Mouse (Mus musculus): Measurements from ENCODE around the gene Cd6.

Gene Cd6

DNA sequence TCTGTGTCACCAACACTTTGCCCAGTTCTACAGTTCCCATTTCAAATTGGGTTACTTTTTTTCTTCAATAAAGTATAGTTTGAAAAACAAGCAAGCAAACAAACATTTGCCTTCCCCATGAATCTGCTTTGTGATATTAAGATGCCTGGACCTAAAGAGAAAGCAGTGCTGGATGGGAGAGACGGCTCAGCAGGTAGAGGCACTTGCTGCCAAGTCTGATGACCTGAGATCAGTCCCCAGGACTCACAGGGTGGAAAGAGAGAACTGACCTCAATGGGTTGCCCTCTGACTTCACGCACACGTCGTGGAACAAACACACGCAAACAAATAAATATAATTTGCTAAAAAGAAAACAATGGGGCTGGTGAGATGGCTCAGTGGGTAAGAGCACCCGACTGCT, 28.0 kb downstream of the Cd6 start:
- no peak for DNase-seq (ENCODE audit: low read depth)

- DNase-seq (ENCODE audit: low read depth): no peak
These were observed 28.8 kb downstream of the Cd6 start for GRCm38 (mm10) chr19:10801070-10801469.

DNA sequence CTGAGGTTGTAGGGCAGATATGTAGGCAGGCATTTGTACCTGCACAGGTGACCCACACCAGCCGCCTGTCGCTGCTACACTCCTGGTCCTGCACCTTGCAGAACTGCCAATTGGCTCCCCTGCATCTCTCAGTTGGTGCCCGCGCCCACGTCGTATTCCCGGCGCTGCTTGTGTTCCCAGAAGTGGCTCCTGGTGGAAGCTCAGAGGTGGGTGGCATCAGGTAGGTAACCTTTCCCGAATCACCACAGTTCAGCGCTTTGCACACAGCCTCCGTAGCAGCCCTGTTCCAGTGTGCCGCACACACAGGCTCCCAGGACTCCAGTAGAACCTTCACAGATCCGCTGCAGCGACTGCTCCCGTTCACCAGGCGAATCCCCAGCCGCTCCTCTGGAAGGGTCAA, 30.7 kb downstream of the Cd6 start:
- DNase-seq (ENCODE audit: low read depth): no peak

- no peak for DNase-seq (ENCODE audit: low read depth)
These were observed 31.3 kb downstream of the Cd6 start for GRCm38 (mm10) chr19:10798576-10798975.

DNA sequence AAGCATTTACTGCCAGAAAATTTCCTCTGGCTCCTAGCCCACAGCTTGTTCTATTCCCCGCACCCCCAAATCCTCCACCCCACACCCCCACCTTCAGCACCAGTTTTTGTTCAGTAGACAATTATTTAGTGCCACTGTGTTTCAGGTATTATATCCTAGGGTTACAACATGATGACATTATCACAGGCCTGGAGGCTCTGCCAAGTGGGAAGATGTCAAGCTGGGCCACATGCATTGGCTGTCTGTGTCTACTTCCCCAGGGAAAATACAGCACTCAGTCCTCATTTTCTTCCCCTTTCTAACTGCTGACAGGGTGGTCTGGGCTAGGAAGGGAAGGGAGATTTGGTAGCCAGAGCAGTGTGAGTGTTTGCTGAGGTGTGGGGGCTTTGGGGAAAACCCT, 34.9 kb downstream of the Cd6 start:
- DNase-seq (ENCODE audit: low read depth): no peak

- DNase-seq (ENCODE audit: low read depth): peak; percentile 26
These were observed 36.8 kb downstream of the Cd6 start for GRCm38 (mm10) chr19:10793044-10793443.

DNA sequence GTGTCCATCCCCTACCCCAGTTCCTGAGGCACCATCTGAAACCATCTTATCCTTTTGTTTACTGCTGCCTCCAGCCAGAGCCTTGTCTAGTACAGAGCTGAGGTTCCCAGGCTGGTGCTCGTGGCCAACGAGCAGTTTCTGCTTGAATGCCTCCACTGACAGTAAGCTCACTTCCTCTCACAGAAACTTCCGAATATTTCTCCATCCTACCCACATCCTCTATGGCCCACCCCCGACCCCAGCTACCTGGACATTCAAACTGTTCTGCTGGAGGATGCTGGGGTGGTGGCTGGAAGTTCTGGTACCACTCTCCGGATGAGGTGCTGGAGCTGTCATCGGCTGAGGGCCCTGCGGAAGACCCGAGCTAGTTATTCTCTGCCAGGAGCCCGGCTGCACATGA, 39.5 kb downstream of the Cd6 start:
- no peak for DNase-seq (ENCODE audit: low read depth)

DNA sequence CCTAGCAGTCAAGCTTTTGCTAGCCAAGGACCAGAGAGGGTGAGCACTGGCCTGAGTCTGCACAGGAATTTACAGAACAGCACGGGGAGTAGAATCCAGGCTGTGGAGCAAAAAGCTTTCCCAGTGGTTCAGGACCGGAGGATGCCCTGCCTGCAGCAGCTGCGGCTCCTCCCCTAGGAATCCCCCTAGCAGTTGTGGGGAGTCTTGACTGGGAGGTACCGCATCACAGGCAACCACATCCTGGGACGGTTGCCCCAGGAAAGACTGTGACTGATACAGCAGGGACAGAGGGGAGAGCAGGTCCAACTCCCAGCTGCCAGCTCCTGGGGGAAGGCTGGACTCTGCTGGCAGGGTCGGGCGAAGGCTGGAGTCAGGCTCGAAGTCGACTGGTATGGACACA, 41.6 kb downstream of the Cd6 start:
- DNase-seq (ENCODE audit: low read depth): no peak

- no peak for DNase-seq (ENCODE audit: low read depth)
These were observed 42.5 kb downstream of the Cd6 start for GRCm38 (mm10) chr19:10787406-10787805.

GRCm38 (mm10) chr19:10786753-10787152, 43.1 kb downstream of the Cd6 start:
- DNase-seq (ENCODE audit: low read depth): no peak

GRCm38 (mm10) chr19:10784796-10785459, 44.9 kb downstream of the Cd6 start:
- peak; percentile 45 for DNase-seq (ENCODE audit: low read depth)

- no peak for DNase-seq (ENCODE audit: low read depth)
These were observed 45.8 kb downstream of the Cd6 start for GRCm38 (mm10) chr19:10784061-10784460.

DNA sequence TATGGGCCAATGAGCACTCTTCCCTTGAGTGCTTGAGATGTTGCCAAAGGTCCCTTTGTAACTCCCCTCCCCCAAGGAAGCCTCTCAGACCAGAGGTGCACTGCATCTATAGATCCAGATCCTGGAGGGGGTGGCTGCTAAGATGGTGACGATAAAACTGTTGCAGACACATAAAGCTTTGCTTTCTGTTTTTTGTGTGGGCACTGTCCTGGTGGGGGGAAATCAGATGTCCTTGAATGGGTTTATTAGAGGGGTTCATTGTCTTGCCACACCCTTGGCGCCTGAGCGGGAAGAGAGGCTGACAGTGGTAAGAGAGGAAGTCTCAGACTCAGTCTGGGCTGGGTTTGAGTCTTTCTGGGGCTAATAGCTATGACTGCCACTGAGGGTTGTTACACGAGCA, 46.7 kb downstream of the Cd6 start:
- no peak for DNase-seq (ENCODE audit: low read depth)

DNA sequence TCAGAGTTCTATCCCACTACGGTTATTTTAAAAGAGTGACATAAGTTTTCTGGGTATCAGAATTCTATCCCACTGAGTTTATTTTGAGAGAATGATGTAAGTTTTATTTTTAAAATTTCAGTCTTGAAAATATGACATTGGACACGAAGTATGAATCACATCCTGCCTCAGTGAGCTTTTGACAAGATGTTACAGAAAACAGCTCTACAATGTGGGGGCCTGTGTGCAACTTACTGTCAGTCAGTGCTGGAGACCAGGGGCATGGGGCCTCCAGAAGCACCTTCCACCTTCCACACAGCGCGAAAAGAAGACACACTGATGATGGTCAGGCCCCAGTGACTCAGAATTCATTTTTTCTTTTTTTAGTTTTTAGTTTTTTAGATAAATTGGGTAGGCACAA, 48.2 kb downstream of the Cd6 start:
- DNase-seq (ENCODE audit: low read depth): peak; percentile 62

GRCm38 (mm10) chr19:10776906-10777305, 53.0 kb downstream of the Cd6 start:
- no peak for DNase-seq (ENCODE audit: low read depth)

DNA sequence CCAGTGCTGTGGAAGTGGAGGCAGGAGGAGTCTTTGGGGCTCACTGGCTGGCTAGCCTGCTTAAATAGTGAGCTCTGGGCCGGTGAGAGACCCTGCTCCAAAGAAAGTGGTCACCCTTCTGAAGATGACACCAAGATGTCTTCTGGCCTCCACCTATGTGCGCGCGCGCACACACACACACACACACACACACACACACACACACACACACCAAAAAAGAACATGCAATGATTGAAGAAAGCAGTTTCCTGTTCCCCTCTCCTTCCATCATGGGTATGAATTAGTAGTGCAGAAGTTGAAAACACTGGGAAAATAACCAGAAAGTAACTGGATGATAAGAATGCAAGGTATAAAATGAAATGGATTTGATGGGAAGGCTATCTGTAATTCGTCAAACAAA, 55.7 kb downstream of the Cd6 start:
- DNase-seq (ENCODE audit: low read depth): no peak

DNA sequence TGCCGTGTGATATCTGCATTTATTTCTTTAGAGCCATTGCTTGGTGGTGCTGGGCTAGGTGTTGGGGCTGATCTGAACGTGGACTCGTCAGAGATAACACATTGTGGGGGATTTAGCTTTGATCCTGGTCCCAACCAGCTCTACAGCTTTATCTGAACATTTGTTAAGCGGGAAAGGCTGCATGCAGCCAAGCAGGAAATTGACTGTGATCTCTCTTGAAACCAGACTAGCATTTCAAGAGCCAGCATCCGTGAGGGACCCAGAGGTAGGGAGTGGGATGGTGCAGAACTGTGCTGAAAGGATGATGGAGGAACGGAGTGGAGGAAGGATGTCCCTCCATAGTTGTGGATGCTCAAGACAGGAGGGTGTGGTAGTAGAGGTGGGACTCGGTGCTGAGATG, 56.5 kb downstream of the Cd6 start:
- DNase-seq (ENCODE audit: low read depth): no peak

- DNase-seq (ENCODE audit: low read depth): no peak
These were observed 57.0 kb downstream of the Cd6 start for GRCm38 (mm10) chr19:10772866-10773265.

DNA sequence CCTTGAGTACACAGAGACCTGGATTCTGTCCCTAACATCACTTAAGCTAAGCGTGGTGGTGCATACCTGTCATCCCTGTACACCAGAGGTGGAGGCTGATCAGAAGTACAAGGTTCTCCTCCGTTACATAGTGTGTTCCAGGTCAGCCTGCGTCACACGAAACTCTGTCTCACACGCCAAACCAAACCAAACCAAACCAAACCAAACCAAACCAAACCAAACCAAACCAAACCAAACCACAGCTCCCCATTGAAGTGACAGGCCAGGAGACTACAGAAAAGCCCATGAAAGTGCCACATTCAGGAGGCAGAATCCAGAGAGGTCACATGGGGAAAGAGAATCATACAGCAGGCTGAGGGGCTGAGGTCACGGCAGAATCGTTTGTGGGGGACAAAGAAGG, 57.9 kb downstream of the Cd6 start:
- DNase-seq (ENCODE audit: low read depth): no peak

DNA sequence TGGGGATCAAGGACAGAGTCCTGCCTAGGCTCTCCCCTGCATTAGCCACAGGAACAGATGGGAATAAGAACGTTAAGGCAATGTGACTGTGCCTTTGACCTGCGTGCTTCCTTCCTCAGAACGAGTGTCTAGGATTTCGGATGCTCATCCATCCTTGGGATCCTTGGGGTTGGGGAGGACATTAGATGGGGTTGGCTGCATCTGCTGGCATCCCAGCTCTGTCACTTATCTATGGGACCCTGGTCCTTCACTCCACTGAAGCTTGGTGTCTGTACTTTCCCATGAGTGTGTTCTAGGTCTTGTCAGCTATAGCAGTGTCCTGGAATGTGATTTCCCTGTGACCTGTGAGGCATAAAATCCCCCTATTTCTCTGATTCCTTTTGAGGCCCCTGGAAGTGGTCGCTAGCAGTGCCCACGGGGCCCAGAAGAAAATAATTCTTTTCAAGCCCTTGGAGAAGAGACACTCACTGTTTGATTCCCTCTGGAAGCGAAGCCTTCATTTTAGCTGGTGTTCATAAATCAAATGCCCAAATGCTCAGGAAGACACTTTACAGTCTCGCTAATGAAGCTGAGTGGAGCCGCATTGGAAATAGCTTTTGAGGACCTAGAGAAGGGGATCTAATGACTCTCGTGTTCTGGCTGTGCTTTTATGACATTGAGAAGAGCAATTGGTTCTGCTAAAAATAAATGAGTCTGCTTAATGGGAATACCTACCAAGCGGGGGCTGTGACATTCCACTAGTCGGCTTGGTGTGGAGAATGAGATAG, 60.2 kb downstream of the Cd6 start:
- DNase-seq (ENCODE audit: low read depth): no peak

DNA sequence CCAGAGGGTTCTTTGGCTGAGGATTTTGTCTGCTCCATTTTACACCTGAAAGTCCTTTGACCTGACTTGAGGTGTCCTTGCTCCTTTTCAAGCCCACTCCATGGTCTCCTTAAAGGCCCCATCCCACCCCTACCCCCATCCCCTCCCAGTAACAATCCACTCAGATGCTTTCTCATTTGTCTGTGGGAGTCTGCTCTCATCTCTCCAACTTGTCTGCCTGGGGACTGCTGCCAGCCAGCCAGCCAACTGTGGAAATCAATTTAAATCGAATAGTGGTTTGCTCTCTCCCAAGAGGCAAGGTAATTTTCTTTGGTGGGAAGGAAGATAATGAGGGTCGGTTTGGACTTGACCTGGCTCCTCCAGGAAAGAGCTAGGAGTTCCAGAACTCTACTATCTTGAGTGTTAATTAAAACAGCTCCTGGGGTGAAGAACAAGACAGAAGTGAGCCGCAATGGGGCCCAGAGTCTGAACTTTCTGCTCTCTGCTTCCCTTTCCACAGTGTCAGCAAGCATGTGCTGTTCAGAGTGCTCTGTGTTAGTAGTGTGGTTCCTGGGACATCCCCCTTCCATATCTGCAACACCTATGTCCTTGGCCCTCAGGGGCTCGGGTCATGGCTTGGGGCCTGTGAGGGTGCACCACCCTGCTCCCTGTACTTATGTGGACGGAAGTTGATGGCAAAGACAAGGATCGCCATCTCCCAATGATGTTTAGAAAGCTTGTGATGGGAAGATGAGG, 61.0 kb downstream of the Cd6 start:
- no peak for DNase-seq (ENCODE audit: low read depth)

DNA sequence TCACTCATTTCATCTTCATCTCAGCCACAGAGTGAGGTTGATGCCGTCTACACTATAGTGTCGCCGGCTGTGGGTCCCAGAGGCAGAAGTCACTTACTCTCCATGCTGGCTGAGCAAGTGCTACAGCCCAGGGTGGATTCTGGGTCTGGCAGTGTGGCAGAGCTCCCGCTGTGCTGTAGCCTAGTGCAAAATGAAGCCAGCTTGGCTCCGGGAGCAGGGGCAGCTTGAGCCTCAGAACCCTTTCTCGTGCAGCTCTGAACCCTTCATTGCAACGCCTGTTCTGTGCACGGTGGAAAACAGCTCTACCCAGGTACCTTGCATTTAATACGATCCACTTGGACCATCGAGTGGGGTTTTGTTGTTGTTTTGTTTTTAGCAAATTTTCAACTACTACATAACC, 62.2 kb downstream of the Cd6 start:
- no peak for DNase-seq (ENCODE audit: low read depth)

DNA sequence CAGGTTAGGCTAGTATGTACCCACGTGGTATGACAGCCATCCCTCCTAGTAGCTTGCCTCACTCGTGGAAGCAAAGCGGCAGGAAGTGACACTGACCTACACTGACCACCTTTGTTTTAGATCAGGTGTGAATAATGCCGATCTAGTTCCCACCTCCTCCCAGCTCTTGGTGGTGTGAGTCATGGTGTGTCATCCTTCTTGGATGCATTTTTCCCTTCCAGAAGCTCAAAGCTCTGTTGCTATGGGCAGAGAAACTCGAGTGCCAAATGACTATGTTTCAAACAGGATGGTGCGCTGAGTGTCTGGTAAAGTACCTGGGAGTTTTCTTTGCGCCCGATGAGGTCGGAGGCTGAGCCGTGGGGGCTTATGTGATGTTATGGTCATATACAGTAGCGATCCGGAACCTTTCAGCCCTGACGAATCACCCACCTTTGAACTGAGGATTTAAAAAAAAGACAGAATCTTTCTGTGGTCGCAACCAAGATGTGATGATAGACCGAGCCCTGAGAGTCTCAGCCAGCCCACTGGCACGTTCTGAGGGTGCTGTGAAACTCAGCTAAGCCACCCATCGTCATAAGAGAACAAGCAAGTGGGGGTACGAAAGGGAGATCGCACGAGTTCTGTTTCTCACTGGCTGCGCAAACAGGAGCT, 66.4 kb downstream of the Cd6 start:
- peak; percentile 62 for DNase-seq (ENCODE audit: low read depth)
